Mouse (Mus musculus) right cerebral cortex, postnatal 10 days (tissue): ENCODE results near the gene Sec22c.
A peak's percentile ranks its signal among the peaks of the same experiment; 100 is the strongest.

Experiments used
- DNase-seq, 2 experiments: peaks; one replicate each; pipeline ENCODE4 v3.0.0; 2021; ENCODE audit warnings: low spot score in 2 of 2

Sec22c gene

DNA sequence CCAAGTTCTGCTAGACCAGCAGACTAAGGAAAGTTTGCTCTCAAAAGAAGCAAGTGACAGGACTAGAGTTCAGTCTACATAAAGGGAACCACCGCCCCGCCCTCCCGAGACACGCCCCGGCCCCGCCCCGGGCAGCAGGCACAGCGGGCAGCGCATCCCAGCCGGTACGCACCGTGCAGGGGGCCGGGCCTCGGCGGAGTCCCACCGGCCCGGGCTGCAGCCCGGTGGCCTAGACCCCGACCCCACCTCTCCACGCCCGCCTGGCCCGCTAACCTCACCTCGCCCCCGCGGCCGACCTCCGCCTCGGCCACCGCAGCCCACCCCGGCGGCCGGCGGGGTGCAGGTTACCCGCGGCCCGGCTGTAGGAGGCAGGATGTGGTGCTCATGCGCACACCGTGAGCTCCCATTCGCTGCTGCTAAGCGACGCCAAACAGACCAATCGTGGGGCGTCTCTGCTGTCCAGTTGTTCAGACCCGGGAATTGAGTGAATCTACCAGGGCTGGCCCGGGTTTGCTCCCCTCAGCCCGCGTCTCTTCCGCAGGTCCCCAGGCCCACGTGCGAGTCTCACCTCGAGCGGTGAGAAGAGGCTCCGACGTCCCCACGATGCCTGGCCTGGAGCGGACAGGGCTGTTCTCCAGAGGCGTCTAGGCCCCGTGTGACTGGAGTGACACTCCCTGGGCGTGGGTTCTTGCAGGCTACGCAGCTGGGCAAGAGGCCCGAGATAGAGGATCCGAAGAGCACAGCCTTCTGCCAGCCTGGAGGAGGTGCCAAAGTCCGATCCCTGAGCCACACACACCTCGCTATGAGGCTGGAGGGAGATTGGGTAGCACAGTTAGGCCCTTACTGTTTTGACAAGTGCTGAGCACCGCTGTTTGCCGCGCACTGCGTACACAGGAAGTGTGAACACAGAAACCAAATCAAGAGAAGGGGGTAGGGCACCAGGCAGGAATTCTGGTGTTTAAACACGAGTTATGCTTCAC lies at the start of gene Sec22c:
TSS of gene Sec22c (minus strand) at position 845 of the 980 bp plus-strand sequence.
- DNase-seq, result peak; percentile 93 to 94

DNA sequence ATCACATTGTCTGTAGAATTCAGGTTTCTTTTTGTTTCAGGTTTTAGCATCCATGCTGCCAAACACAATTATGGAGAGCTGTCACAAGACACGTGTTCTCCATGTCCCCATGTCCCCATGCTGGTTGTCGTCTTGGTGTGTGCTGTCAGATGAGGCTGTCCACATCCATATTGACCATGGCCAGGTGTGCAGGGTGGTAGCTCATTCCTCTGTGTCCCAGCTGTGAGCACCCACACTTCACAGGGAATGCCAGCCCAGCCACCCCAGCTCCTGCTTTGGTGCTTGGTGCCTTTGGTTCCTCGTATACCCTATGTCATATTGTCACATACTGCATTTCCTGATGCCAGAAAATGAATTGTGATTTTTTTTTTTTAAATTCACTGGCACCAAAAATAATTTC lies 49.3 kb upstream of the Sec22c start:
- peak in 1 of 2 experiments; percentile 26 for DNase-seq

DNA sequence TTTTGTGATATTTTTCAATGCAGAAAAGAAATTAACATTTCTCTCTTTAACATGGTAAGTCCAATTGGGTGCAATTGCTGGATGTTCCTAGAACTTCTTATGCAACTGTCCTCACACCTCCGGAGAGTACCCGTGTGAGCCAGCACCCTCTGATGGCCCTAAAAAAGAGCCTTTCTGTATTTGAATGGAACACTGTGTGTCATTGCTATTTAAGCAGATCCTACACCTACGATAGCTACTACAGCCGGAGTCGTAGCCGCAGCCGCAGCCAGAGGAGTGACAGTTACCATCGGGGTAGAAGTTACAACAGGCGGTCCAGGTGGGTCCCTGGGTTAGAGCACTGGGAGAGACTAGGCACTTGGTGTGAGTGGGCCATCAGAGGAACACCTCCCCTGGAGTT lies 47.5 kb upstream of the Sec22c start:
- no peak for DNase-seq

DNA sequence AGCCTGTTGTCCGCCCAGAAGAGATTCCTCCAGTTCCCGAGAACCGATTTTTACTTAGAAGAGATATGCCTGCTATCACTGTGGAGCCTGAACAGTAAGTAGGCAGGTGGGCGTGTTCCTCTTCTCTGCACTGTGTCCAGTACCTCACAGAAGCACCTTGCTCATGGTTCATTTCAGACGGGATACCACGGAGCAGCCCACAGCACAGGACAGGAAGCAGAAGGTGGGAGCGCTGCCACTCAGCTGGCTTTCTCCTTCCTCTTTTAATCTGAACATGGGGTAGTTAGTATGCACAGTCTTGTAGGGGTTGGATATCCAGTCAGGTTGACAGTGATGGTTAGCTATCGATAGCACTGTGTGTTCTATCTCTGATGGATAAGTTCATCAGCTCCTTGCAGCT lies 38.8 kb upstream of the Sec22c start:
- DNase-seq, result no peak

DNA sequence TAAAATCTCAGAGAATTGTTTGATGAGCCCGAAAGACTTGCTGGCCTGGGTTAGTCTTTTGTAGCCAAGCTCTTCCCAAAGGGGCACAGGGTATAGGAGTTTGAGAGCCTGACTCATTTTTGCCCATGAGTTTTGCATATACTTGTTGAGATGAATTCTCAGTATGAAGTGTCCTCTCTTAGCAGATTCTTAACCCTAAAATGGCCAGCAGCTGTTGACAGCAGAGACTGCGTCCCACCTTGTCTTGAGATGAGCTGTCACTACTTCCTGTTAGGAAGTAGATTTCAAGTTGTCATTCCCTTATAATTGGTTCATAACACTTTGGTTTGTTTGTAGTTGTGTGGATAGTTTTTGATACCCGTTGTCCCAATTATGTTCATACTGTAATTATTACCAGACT lies 35.9 kb upstream of the Sec22c start:
- DNase-seq, result no peak

GRCm38 (mm10) chr9:121740490-121740889 lies 35.2 kb upstream of the Sec22c start:
- DNase-seq, result no peak

- peak; percentile 51 to 55 for DNase-seq
Measured at GRCm38 (mm10) chr9:121719347-121720331, 14.3 kb upstream of the Sec22c start.

DNA sequence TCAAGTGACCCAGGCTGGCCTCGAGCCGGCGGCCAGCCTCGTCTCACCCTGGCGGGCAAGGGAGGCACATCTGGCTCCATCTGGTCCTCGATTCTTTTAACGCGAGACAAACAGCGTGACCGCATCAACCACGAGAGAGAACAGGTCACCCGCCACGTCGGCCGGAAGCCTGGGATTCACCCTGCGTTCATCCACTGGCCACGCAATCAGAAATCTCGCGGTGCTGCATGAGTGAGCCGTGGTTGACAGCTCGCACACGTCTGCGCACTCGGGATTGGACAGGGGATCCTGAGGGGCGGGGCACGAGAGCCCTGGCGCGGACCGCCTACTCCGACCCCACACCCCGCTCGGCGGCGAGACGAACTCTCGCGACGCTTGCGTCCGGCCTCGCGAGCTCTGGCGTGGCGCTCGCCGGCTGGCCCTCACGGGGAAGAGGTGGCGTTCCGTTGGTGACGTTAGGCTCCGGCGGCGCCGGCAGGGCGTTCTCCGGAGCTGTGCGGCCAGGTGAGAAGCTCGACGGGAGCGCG lies 13.6 kb upstream of the Sec22c start, which contains the start of gene Nktr:
TSS of gene Nktr (plus strand) at position 378 of the 527 bp plus-strand sequence.
- peak; percentile 99 for DNase-seq

GRCm38 (mm10) chr9:121718070-121718705 lies 12.9 kb upstream of the Sec22c start:
- DNase-seq, result peak in 1 of 2 experiments; percentile 63

GRCm38 (mm10) chr9:121717048-121717447 lies 11.8 kb upstream of the Sec22c start:
- DNase-seq, result peak in 1 of 2 experiments; percentile 31

DNA sequence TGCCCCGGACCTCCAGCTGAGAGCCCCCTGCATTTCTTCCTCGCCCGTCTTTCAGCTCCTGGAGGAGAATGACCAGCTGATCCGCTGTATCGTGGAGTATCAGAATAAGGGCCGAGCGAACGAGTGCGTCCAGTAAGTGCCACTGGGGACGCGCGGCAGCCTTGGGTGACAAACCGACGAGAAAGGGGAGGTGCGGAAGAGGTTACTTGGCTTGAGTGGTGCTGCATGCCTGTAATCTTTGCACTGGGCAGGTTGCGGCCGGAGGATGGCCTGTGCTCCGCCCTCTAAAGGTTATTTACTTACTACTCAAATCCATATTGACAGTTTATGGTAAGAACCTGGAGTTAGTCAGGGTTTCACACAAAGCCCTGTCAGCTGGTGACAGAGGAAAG lies 5.3 kb upstream of the Sec22c start:
- DNase-seq, result no peak

- DNase-seq, result peak; percentile 99
Measured at GRCm38 (mm10) chr9:121709898-121710583, 4.8 kb upstream of the Sec22c start, which contains the start of gene Ss18l2. Gene Ss18l2 (plus strand): TSS chr9:121710329.

- DNase-seq, result peak in 1 of 2 experiments; percentile 41
Measured at GRCm38 (mm10) chr9:121708506-121709486, 3.5 kb upstream of the Sec22c start.

- DNase-seq, result no peak
Measured at GRCm38 (mm10) chr9:121707801-121708200, 2.5 kb upstream of the Sec22c start.

DNA sequence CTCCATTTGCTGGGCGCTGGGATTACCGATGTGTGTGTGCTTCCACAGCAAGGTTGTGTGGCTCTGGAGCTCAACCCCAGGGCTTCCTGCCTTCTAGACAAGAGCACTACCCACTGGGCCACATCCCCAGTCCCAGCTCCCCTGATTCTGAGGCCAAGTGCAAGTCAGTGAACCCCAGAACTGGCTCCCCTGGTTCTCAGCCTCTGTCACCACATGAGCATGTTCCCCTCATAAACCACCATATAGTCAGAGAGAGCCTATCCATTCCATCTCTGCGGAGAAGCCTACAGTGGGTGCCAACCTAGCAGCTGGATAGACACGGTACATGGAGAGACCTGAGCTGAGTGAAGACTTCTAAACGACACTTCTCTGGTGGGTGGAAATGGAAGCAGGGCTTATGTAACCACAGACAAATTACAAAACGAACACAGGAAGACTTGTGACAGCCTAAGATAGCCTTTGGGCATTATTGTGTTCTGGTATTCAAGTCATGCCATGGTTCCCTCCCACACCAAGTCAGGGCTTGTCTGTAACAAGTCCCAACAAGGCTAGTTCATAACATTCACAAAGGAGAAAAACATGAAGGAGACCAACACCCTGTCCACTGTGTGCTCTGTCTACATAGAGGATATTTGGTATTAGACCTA lies 862 bp upstream of the Sec22c start:
- peak; percentile 18 to 29 for DNase-seq

DNA sequence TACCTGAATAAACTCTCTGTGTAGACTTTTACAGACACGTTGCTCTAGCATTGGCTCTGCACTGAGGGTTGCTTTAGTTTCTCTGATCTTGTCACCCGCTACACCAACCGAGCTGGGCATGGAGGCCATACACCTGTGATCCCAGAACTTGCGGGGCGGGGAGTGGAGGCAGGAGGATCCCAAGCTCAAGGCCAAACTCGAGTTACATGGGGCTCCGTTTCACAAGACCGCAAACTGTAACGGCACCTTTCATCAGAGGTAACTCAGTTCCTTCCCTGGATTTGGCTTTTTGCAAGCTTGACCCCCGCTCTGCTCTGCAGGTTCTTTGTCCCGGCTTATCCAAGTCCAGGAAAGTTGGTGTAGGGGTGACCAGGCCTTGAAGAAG lies 1.0 kb downstream of the Sec22c start:
- DNase-seq, result peak in 1 of 2 experiments; percentile 23

DNA sequence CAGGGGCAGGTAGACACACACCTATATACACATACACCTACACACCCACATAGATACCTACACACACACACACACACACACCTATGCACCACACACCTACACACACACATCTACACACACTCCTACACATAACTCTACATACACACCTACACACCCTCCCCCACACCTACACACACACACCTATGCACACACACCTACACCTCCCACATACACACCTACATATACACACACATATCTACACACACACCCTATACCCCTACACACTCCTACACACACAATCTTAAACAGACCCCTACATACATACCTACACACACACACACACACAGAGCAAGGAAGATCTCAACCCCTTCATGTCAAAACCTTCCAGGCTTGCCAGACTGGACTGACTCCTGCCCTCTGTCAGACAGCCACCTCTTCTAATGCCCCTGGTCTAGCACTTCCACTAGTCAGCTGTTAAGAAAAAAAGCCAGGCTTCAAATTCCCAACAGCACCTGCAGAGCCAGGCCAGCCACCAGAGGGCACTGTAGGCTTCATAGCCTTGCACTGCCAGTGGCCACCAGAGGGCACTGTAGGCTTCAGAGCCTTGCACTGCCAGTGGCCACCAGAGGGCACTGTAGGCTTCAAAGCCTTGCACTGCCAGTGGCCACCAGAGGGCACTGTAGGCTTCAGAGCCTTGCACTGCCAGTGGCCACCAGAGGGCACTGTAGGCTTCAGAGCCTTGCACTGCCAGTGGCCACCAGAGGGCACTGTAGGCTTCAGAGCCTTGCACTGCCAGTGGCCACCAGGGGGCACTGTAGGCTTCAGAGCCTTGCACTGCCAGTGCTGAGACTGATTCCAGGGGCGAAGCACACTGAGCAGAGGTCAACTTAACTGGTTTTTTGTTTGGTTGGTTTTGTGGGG lies 7.9 kb downstream of the Sec22c start:
- DNase-seq, result no peak

DNA sequence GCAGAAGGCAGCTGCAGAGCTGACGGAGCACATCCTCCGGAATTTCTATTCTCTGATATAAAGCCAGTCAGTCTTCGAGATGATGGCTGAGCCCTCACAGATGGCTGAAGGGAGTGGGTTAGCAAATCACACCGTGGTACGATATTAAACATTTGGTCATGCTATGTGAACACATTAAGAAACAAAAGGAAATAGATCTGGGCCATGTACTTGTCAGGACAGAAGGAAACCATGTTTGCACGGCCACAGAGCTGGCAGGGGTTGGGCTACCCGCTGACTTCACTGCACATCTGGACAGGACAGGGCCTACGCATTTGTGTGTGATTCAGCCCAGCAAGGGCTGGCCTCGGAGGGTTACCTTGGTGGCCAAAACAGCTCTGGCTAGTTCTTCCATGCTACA lies 8.7 kb downstream of the Sec22c start:
- DNase-seq, result no peak
